Mouse (Mus musculus) megakaryocyte, embryonic 14.5 days (primary cell): ENCODE data around the gene Hivep3.

ENCODE experiments used
- FLI1 ChIP-seq: IDR thresholded peaks from 2 replicates; pipeline ENCODE4 v1.6.1; 2012; ENCODE audit warnings: low read length, inconsistent platforms, mixed read lengths
- GATA1 ChIP-seq: IDR thresholded peaks from 3 replicates; pipeline ENCODE4 v1.6.1; 2012; ENCODE audit warnings: mixed read lengths, low read length, inconsistent platforms, borderline replicate concordance

DNA sequence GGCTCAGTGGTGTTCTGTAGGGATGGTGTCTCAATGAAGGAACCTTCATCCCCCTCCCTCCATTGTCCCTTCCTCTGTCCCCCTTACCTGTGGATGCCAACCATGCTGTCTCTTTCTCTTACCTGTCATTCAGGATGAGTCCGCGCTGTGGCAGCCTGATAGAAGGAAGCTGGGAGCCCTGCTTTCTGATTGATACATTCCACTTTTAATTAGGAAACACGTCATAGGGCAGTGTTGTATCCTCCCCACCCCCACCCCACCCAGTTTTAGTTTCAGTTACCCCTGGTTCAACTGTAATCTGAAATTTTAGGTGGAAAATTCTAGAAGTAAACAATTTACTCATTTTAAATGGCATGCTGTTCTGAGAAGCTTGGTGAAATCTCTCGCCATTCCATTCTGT, 173.5 kb downstream of the Hivep3 start:
- TF ChIP-seq FLI1 (no peak), GATA1 (no peak)
